Mouse (Mus musculus) adrenal gland, adult 10 weeks (tissue): ENCODE measurements around the gene Rps27rt. TPM values are rescaled to one million over a fixed set of nuclear protein-coding genes. Genes with fewer than 3 reads are reported as not detected.

Experiments
- polyA plus RNA-seq: library from polyadenylated mRNA; stranded (reverse); fragments of 350-450 nt; fragmentation: Illumina TruSeq; extraction: RNeasy Lipid Tissue Mini Kit (QIAGEN cat#74804); gene quantifications from one replicate; pipeline ENCODE4 v1.2.3, GENCODE M21; 2014; ENCODE audit warnings: low read depth, low replicate concordance

Rps27rt gene
- polyA plus RNA-seq = 75.4 TPM

GRCm38 (mm10) chr9:114982689-114983360 lies at the start of gene Rps27rt:
TSS of gene Rps27rt (minus strand) at chr9:114982739.

DNA sequence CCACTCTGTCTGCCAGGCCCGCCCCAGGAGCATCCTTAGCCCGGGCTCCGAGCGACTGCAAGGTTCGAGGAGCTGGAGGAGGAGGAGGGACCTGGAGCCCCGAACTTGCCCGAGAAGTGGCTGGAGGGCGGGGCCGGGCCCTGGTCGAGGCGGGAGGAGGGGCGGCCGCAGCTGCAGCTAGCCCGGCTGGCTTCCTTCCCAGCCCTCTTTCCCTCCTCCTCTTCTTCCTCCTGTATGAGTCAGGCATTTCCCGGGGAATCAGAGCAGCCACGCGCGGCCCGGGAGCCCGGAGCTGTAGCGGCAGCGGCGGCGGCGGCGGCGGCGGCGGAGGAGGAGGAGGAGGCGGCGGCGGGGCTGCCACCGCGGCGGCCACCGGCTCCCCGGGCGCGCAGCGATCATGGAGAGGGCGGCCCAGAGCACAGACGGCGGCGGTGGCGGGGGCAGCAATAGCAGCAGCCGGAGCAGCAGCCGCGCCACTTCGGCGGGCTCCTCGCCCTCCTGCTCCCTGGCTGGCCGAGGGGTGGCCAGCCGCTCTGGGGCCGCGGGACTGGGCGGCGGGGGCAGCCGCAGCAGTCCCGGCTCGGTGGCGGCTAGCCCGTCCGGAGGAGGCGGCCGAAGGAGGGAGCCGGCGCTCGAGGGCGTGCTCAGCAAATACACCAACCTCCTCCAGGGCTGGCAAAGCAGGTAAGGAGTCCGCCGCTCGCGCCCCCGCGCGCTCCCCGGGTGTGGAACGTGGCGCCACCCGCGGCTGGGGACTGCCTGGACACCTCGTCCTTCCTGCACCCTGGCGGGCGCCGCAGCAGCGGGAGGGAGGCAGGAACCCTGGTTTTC lies 4.0 kb downstream of the Rps27rt start, which contains the start of gene Osbpl10:
TSS of gene Osbpl10 (plus strand) at position 289 of the 831 bp plus-strand sequence.

GRCm38 (mm10) chr9:114933723-114934171 lies 48.8 kb downstream of the Rps27rt start, which contains the start of gene Gpd1l:
TSS of gene Gpd1l (minus strand) at chr9:114933987.

Other genes with a start within 250 kb of the Rps27rt start
- gene Cmtm7, start 200.9 kb downstream of the Rps27rt start, polyA plus RNA-seq = 4.0 TPM
- gene Cmtm8, start 138.6 kb downstream of the Rps27rt start, polyA plus RNA-seq = 9.2 TPM
- 39.1 TPM for gene Gpd1l, start 48.8 kb downstream of the Rps27rt start, polyA plus RNA-seq
- not detected for gene Osbpl10, start 4.2 kb downstream of the Rps27rt start, polyA plus RNA-seq